Mouse (Mus musculus) heart, embryonic 12.5 days (tissue): Measurements from ENCODE around the gene Itih5. TPM values are rescaled to one million over a fixed set of nuclear protein-coding genes. Genes with fewer than 3 reads are reported as not detected.

Experiments used
- ATAC-seq: fragments of 200-750 bp; cut with Nextera tagmentation; 2 replicates; pipeline ENCODE4 v1.8.0; 2017; ENCODE audit warnings: moderate TSS enrichment, moderate library complexity; ENCODE audit not compliant: insufficient number of reproducible peaks, low FRiP score
- H3K27ac ChIP-seq: fragments of 300-500 bp; sonication (generic); 2 replicates; pipeline ENCODE4 v1.5.1; 2016; ENCODE audit warnings: mild to moderate bottlenecking, moderate library complexity; ENCODE audit not compliant: poor library complexity, severe bottlenecking
- H3K27me3 ChIP-seq: fragments of 300-500 bp; sonication (generic); replicated peaks from 2 replicates; pipeline ENCODE4 v1.6.1; 2016; ENCODE audit warnings: mild to moderate bottlenecking, moderate library complexity
- H3K36me3 ChIP-seq: fragments of 300-500 bp; sonication (generic); 2 replicates; pipeline ENCODE4 v1.6.1; 2016; ENCODE audit warnings: mild to moderate bottlenecking, moderate library complexity
- H3K4me1 ChIP-seq: fragments of 300-500 bp; sonication (generic); replicated peaks from 2 replicates; pipeline ENCODE4 v1.6.1; 2016; ENCODE audit warnings: mild to moderate bottlenecking
- H3K4me2 ChIP-seq: fragments of 300-500 bp; sonication (generic); 2 replicates; pipeline ENCODE4 v1.6.1; 2016; ENCODE audit warnings: mild to moderate bottlenecking, moderate library complexity
- H3K4me3 ChIP-seq: fragments of 300-500 bp; sonication (generic); 2 replicates; pipeline ENCODE4 v1.5.1; 2016; ENCODE audit warnings: mild to moderate bottlenecking
- H3K9ac ChIP-seq: fragments of 300-500 bp; sonication (generic); 2 replicates; pipeline ENCODE4 v1.6.1; 2016; ENCODE audit warnings: mild to moderate bottlenecking, moderate library complexity
- H3K9me3 ChIP-seq: fragments of 300-500 bp; sonication (generic); replicated peaks from 2 replicates; pipeline ENCODE4 v1.6.1; 2016; ENCODE audit warnings: mild to moderate bottlenecking, moderate library complexity
- WGBS: fragments of 180-500 bp; shearing (Covaris S2); methylation state at CpG from one replicate; pipeline ENCODE4 v1.1.7; 2016; 5-methylcytosine and 5-hydroxymethylcytosine counted together
- polyA plus RNA-seq: library from polyadenylated mRNA; unstranded; fragments of >200 nt; fragmentation: Nextera tagmentation; extraction: Ambion mirVana; gene quantifications from 2 replicates; pipeline ENCODE4 v1.2.1, GENCODE M21; 2016

Itih5 gene
- polyA plus RNA-seq, 1 experiment from 2014 or later: 3.6 TPM

GRCm38 (mm10) chr2:10226907-10227306, 73.5 kb downstream of the Itih5 start:
- H3K9ac ChIP-seq: no peak overlapping the region
- H3K36me3 ChIP-seq: no peaks in the 10 kb centered on the region
- H3K4me3 ChIP-seq: no peak overlapping the region
- 82% methylated on average over 1 of the region's 1 CpGs for WGBS
- H3K27ac ChIP-seq: no peak overlapping the region
- ATAC-seq: no peak
- H3K9me3 ChIP-seq: 0 out of 2 replicates have a peak, but pooled peaks cover 2% of the 10 kb centered on the region
- no peaks in the 10 kb centered on the region for H3K4me1 ChIP-seq
- no peaks in the 10 kb centered on the region for H3K27me3 ChIP-seq
- no peak overlapping the region for H3K4me2 ChIP-seq

- no peak overlapping the region for H3K27ac ChIP-seq
- 52% methylated on average over 6 of the region's 6 CpGs for WGBS
- no peak for ATAC-seq
Measured at GRCm38 (mm10) chr2:10231971-10232370, 78.6 kb downstream of the Itih5 start.

GRCm38 (mm10) chr2:10236554-10236953, 83.2 kb downstream of the Itih5 start:
- no peaks in the 10 kb centered on the region for H3K27me3 ChIP-seq
- H3K9me3 ChIP-seq: no peaks in the 10 kb centered on the region
- H3K27ac ChIP-seq: no peak overlapping the region
- no peak overlapping the region for H3K9ac ChIP-seq
- H3K4me1 ChIP-seq: no peaks in the 10 kb centered on the region
- no peak overlapping the region for H3K4me3 ChIP-seq
- no peaks in the 10 kb centered on the region for H3K36me3 ChIP-seq
- ATAC-seq: no peak
- no peak overlapping the region for H3K4me2 ChIP-seq
- 82% methylated on average over 2 of the region's 2 CpGs for WGBS

More at GRCm38 (mm10) chr2:10231971-10232370, 78.6 kb downstream of the Itih5 start:
- H3K27me3 ChIP-seq: no peaks in the 10 kb centered on the region
- no peak overlapping the region for H3K4me2 ChIP-seq
- H3K9ac ChIP-seq: no peak overlapping the region
- 0 out of 2 replicates have a peak, but pooled peaks cover 2% of the 10 kb centered on the region for H3K9me3 ChIP-seq
- H3K36me3 ChIP-seq: no peaks in the 10 kb centered on the region
- H3K4me1 ChIP-seq: no peaks in the 10 kb centered on the region
- no peak overlapping the region for H3K4me3 ChIP-seq

GRCm38 (mm10) chr2:10242970-10243369, 89.6 kb downstream of the Itih5 start:
- Histone ChIP-seq H3K4me3 (no peak overlapping the region), H3K9me3 (no peaks in the 10 kb centered on the region), H3K4me1 (no peaks in the 10 kb centered on the region), H3K36me3 (no peaks in the 10 kb centered on the region), H3K9ac (no peak overlapping the region), H3K4me2 (no peak overlapping the region), H3K27me3 (no peaks in the 10 kb centered on the region), H3K27ac (no peak overlapping the region)
- no peak for ATAC-seq
- 10% methylated on average over 9 of the region's 9 CpGs for WGBS

- Histone ChIP-seq H3K27ac (no peak overlapping the region), H3K27me3 (no peaks in the 10 kb centered on the region), H3K4me1 (0 out of 2 replicates have a peak, but pooled peaks cover 4% of the 10 kb centered on the region), H3K9me3 (no peaks in the 10 kb centered on the region), H3K4me3 (no peak overlapping the region), H3K36me3 (no peaks in the 10 kb centered on the region), H3K4me2 (no peak overlapping the region), H3K9ac (no peak overlapping the region)
- 51% methylated on average over 9 of the region's 9 CpGs for WGBS
- ATAC-seq: no peak
Measured at GRCm38 (mm10) chr2:10250441-10250840, 97.1 kb downstream of the Itih5 start.

- H3K27ac ChIP-seq: no peak overlapping the region
- H3K4me1 ChIP-seq: 0 out of 2 replicates have a peak, but pooled peaks cover 4% of the 10 kb centered on the region
- H3K27me3 ChIP-seq: no peaks in the 10 kb centered on the region
- ATAC-seq: no peak
- H3K9me3 ChIP-seq: no peaks in the 10 kb centered on the region
- 70% methylated on average over 4 of the region's 4 CpGs for WGBS
- H3K36me3 ChIP-seq: no peaks in the 10 kb centered on the region
- H3K4me3 ChIP-seq: no peak overlapping the region
- H3K9ac ChIP-seq: no peak overlapping the region
- no peak overlapping the region for H3K4me2 ChIP-seq
Measured at GRCm38 (mm10) chr2:10250926-10251325, 97.6 kb downstream of the Itih5 start.

GRCm38 (mm10) chr2:10251466-10251865, 98.1 kb downstream of the Itih5 start:
- Histone ChIP-seq H3K4me3 (no peak overlapping the region), H3K4me2 (no peak overlapping the region), H3K27me3 (no peaks in the 10 kb centered on the region), H3K9ac (no peak overlapping the region), H3K36me3 (no peaks in the 10 kb centered on the region), H3K4me1 (0 out of 2 replicates have a peak, but pooled peaks cover 4% of the 10 kb centered on the region), H3K27ac (no peak overlapping the region), H3K9me3 (no peaks in the 10 kb centered on the region)
- WGBS: 83% methylated on average over 9 of the region's 9 CpGs
- ATAC-seq: no peak

GRCm38 (mm10) chr2:10252016-10252415, 98.6 kb downstream of the Itih5 start:
- Histone ChIP-seq H3K36me3 (no peaks in the 10 kb centered on the region), H3K9ac (no peak overlapping the region), H3K4me1 (0 out of 2 replicates have a peak, but pooled peaks cover 4% of the 10 kb centered on the region), H3K4me2 (no peak overlapping the region), H3K27ac (no peak overlapping the region), H3K4me3 (no peak overlapping the region), H3K27me3 (no peaks in the 10 kb centered on the region), H3K9me3 (no peaks in the 10 kb centered on the region)
- WGBS: 85% methylated on average over 2 of the region's 2 CpGs
- ATAC-seq: no peak

GRCm38 (mm10) chr2:10253351-10253750, 100.0 kb downstream of the Itih5 start:
- 81% methylated on average over 3 of the region's 3 CpGs for WGBS
- H3K9me3 ChIP-seq: no peaks in the 10 kb centered on the region
- ATAC-seq: no peak
- no peaks in the 10 kb centered on the region for H3K27me3 ChIP-seq
- H3K9ac ChIP-seq: no peak overlapping the region
- no peak overlapping the region for H3K27ac ChIP-seq
- no peak overlapping the region for H3K4me2 ChIP-seq
- H3K36me3 ChIP-seq: no peaks in the 10 kb centered on the region
- 0 out of 2 replicates have a peak, but pooled peaks cover 4% of the 10 kb centered on the region for H3K4me1 ChIP-seq
- H3K4me3 ChIP-seq: no peak overlapping the region

GRCm38 (mm10) chr2:10256949-10257348, 103.6 kb downstream of the Itih5 start:
- H3K9me3 ChIP-seq: no peaks in the 10 kb centered on the region
- no peak overlapping the region for H3K4me3 ChIP-seq
- no peak for ATAC-seq
- 63% methylated on average over 5 of the region's 5 CpGs for WGBS
- H3K36me3 ChIP-seq: no peaks in the 10 kb centered on the region
- no peak overlapping the region for H3K9ac ChIP-seq
- H3K4me1 ChIP-seq: no peaks in the 10 kb centered on the region
- no peak overlapping the region for H3K4me2 ChIP-seq
- H3K27me3 ChIP-seq: no peaks in the 10 kb centered on the region
- no peak overlapping the region for H3K27ac ChIP-seq

GRCm38 (mm10) chr2:10258312-10258711, 104.9 kb downstream of the Itih5 start:
- Histone ChIP-seq H3K9me3 (no peaks in the 10 kb centered on the region), H3K36me3 (no peaks in the 10 kb centered on the region), H3K4me3 (no peak overlapping the region), H3K4me2 (no peak overlapping the region), H3K4me1 (0 out of 2 replicates have a peak, but pooled peaks cover 3% of the 10 kb centered on the region), H3K27me3 (no peaks in the 10 kb centered on the region), H3K9ac (no peak overlapping the region), H3K27ac (no peak overlapping the region)
- no peak for ATAC-seq
- 44% methylated on average over 5 of the region's 5 CpGs for WGBS

- WGBS: 61% methylated on average over 5 of the region's 5 CpGs
- no peak overlapping the region for H3K27ac ChIP-seq
- H3K4me3 ChIP-seq: no peak overlapping the region
- H3K4me2 ChIP-seq: no peak overlapping the region
- ATAC-seq: no peak
- 0 out of 2 replicates have a peak, but pooled peaks cover 5% of the 10 kb centered on the region for H3K4me1 ChIP-seq
- no peaks in the 10 kb centered on the region for H3K36me3 ChIP-seq
- H3K9me3 ChIP-seq: no peaks in the 10 kb centered on the region
- no peaks in the 10 kb centered on the region for H3K27me3 ChIP-seq
- H3K9ac ChIP-seq: no peak overlapping the region
Measured at GRCm38 (mm10) chr2:10260109-10260508, 106.7 kb downstream of the Itih5 start.
